Mouse (Mus musculus) regulatory T cell (primary cell): Measurements from ENCODE around the gene Tmem126b.

ENCODE experiments used
- in situ Hi-C: fragments of 300-600 bp; cut with MboI, MseI; formaldehyde crosslinking; loops from one replicate; pipeline ENCODE4 v1.15.1; 2025; ENCODE audit warnings: high pct_unique_total_duplicates

The Tmem126b gene

GRCm38 (mm10) chr7:90475793-90476312 is at the start of gene Tmem126b:
Gene Tmem126b (minus strand): TSS chr7:90476001.
- in situ Hi-C loops, result no loop called here

- in situ Hi-C loops, result loop anchor here (10.0 to 25.0 kb wide), 2 partner anchors 713 to 925 kb away; no protein-coding TSS in a partner anchor
These were observed 36.5 kb upstream of the Tmem126b start for GRCm38 (mm10) chr7:90512293-90512692.

- in situ Hi-C loops, result loop anchor here (25.0 kb wide), 1 partner anchor 929 kb away; no protein-coding TSS in a partner anchor
These were observed 32.3 kb upstream of the Tmem126b start for GRCm38 (mm10) chr7:90508124-90508523.

GRCm38 (mm10) chr7:90482607-90483006 is 6.8 kb upstream of the Tmem126b start:
- in situ Hi-C loops, result no loop called here

GRCm38 (mm10) chr7:90476313-90477245 is 778 bp upstream of the Tmem126b start, which contains the start of gene Dlg2:
Gene Dlg2 (plus strand): TSS chr7:90476672.
- in situ Hi-C loops, result no loop called here

GRCm38 (mm10) chr7:90473511-90473910 is 2.3 kb downstream of the Tmem126b start:
- in situ Hi-C loops, result no loop called here

GRCm38 (mm10) chr7:90461441-90461840 is 14.4 kb downstream of the Tmem126b start:
- in situ Hi-C loops, result no loop called here

GRCm38 (mm10) chr7:90460930-90461329 is 14.9 kb downstream of the Tmem126b start:
- in situ Hi-C loops, result no loop called here

GRCm38 (mm10) chr7:90460330-90460729 is 15.5 kb downstream of the Tmem126b start:
- in situ Hi-C loops, result no loop called here

GRCm38 (mm10) chr7:90457517-90457916 is 18.3 kb downstream of the Tmem126b start:
- in situ Hi-C loops, result no loop called here

GRCm38 (mm10) chr7:90456845-90457468 is 18.8 kb downstream of the Tmem126b start, which contains the start of gene Tmem126a:
Gene Tmem126a (minus strand): TSS chr7:90457229.
- in situ Hi-C loops, result no loop called here

- in situ Hi-C loops, result no loop called here
These were observed 19.5 kb downstream of the Tmem126b start for GRCm38 (mm10) chr7:90456149-90456844.

- in situ Hi-C loops, result loop anchor here (25.0 kb wide), 1 partner anchor 457 kb away; the partner anchor contains the start of gene Eed
These were observed 31.6 kb downstream of the Tmem126b start for GRCm38 (mm10) chr7:90444206-90444605.

GRCm38 (mm10) chr7:90443101-90444091 is 32.4 kb downstream of the Tmem126b start:
- in situ Hi-C loops, result loop anchor here (25.0 kb wide), 1 partner anchor 456 kb away; the partner anchor contains the start of gene Eed

- in situ Hi-C loops, result loop anchor here (25.0 kb wide), 1 partner anchor 455 kb away; the partner anchor contains the start of gene Eed
These were observed 33.2 kb downstream of the Tmem126b start, which contains the start of gene Crebzf for GRCm38 (mm10) chr7:90442518-90443080. Gene Crebzf (plus strand): TSS chr7:90442729.

GRCm38 (mm10) chr7:90442070-90442469 is 33.7 kb downstream of the Tmem126b start:
- in situ Hi-C loops, result loop anchor here (25.0 kb wide), 1 partner anchor 455 kb away; the partner anchor contains the start of gene Eed

- in situ Hi-C loops, result loop anchor here (25.0 kb wide), 1 partner anchor 453 kb away; the partner anchor contains the start of gene Eed
These were observed 35.8 kb downstream of the Tmem126b start for GRCm38 (mm10) chr7:90440044-90440443.

GRCm38 (mm10) chr7:90432221-90432620 is 43.6 kb downstream of the Tmem126b start:
- in situ Hi-C loops, result loop anchor here (25.0 kb wide), 1 partner anchor 445 kb away; the partner anchor contains the start of gene Eed

- in situ Hi-C loops, result loop anchor here (25.0 kb wide), 1 partner anchor 440 kb away; the partner anchor contains the start of gene Eed
These were observed 48.8 kb downstream of the Tmem126b start for GRCm38 (mm10) chr7:90427006-90427405.
